Mouse (Mus musculus): Measurements from ENCODE around the gene Gm28363. TPM values are rescaled to one million over a fixed set of nuclear protein-coding genes. Genes with fewer than 3 reads are reported as not detected.

Gm28363 gene
- polyA plus RNA-seq (2017; shearing (Covaris generic)), result not detected

GRCm38 (mm10) chr1:117696831-117697230 lies at the start of gene Gm28363:
Gene Gm28363 (plus strand): TSS chr1:117697131.

Other genes starting within 250 kb of the Gm28363 start
- gene B020011L13Rik, start 84.0 kb downstream of the Gm28363 start, polyA plus RNA-seq (2017; shearing (Covaris generic)), result not detected
- gene Gm28360, start 132.9 kb downstream of the Gm28363 start, polyA plus RNA-seq (2017; shearing (Covaris generic)), result not detected
- gene Gm28168, start 230.9 kb downstream of the Gm28363 start, polyA plus RNA-seq (2017; shearing (Covaris generic)), result not detected

All from CD4-positive, CD25-positive, alpha-beta regulatory T cell, adult 9 weeks (primary cell).